Mouse (Mus musculus) embryonic fibroblast, embryonic 13.5 days (primary cell): Measurements from ENCODE around the gene Arhgap10.

Experiments
- CTCF ChIP-seq: IDR thresholded peaks from 2 replicates; pipeline ENCODE4 v1.5.1; 2011; ENCODE audit warnings: mild to moderate bottlenecking, control low read depth, low read length, moderate library complexity, borderline replicate concordance; ENCODE audit not compliant: insufficient read depth
- POLR2A ChIP-seq: IDR thresholded peaks from 2 replicates; pipeline ENCODE4 v1.6.1; 2011; ENCODE audit warnings: low read depth, mild to moderate bottlenecking, control low read depth, low read length, moderate library complexity

DNA sequence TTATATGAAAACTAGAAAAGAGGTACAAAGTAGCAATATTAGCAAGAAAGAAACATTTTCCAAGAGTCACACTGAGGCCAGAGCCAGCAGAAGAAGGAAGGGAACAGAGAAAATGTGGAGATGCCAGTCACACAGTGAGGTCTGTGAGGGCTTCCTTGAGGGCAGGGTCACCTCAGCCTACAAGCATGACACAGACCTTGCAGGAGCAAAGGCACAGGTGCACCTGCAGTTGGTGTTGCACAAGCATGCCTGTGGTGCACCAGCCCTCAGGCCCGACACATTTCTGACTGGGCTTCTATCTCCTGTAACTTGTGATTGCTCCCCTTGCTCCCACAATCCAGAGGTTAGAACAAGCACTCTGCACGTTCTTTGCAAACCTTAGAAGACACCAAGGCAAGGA is 57.4 kb downstream of the Arhgap10 start:
- TF ChIP-seq POLR2A: no peak
- no peak for TF ChIP-seq CTCF
